Mouse (Mus musculus) hematopoietic stem cell, adult 5-6 weeks (primary cell): Measurements from ENCODE around the gene Slc4a4. TPM values are rescaled to one million over a fixed set of nuclear protein-coding genes. Genes with fewer than 3 reads are reported as not detected.
A peak's percentile ranks its signal among the peaks of the same experiment; 100 is the strongest.

ENCODE experiments used
- ATAC-seq, 2 experiments: fragments of 125-278 bp in 1 of 2; replicated peaks in 1 of 2; 2 replicates each; pipeline ENCODE4 v1.8.0; 2016 to 2017; ENCODE audit warnings: inconsistent platforms in 2 of 2, mild to moderate bottlenecking in 2 of 2, moderate number of reproducible peaks in 2 of 2, low read depth in 1 of 2, moderate TSS enrichment in 1 of 2; ENCODE audit not compliant: low FRiP score in 2 of 2, poor library complexity in 2 of 2, severe bottlenecking in 2 of 2, insufficient read depth in 1 of 2, low TSS enrichment in 1 of 2
- total RNA-seq: library from RNA; stranded (forward); fragments of 172-1452, 232-1000 nt; gene quantifications from 2 replicates; pipeline ENCODE4 v1.2.3, GENCODE M21; 2017

Slc4a4 gene
- total RNA-seq, 1 experiment from 2014 or later, result 0.05 TPM

- no peak for ATAC-seq
Measured at GRCm38 (mm10) chr5:88904841-88905240, 18.2 kb downstream of the Slc4a4 start.

GRCm38 (mm10) chr5:88907615-88908014, 21.0 kb downstream of the Slc4a4 start:
- no peak for ATAC-seq

- no peak for ATAC-seq
Measured at GRCm38 (mm10) chr5:88912629-88913028, 26.0 kb downstream of the Slc4a4 start.

GRCm38 (mm10) chr5:88915082-88915481, 28.5 kb downstream of the Slc4a4 start:
- no peak for ATAC-seq

GRCm38 (mm10) chr5:88916501-88916971, 29.9 kb downstream of the Slc4a4 start:
- no peak for ATAC-seq

- no peak for ATAC-seq
Measured at GRCm38 (mm10) chr5:88917221-88917620, 30.6 kb downstream of the Slc4a4 start.

GRCm38 (mm10) chr5:88917630-88918029, 31.0 kb downstream of the Slc4a4 start:
- ATAC-seq, result no peak

GRCm38 (mm10) chr5:88918538-88918937, 31.9 kb downstream of the Slc4a4 start:
- ATAC-seq, result no peak

GRCm38 (mm10) chr5:88925576-88925975, 39.0 kb downstream of the Slc4a4 start:
- no peak for ATAC-seq

GRCm38 (mm10) chr5:88928201-88928916, 41.7 kb downstream of the Slc4a4 start:
- ATAC-seq, result peak; percentile 78 to 89

GRCm38 (mm10) chr5:88929392-88930094, 42.9 kb downstream of the Slc4a4 start:
- ATAC-seq, result no peak

- ATAC-seq, result no peak
Measured at GRCm38 (mm10) chr5:88930129-88930528, 43.5 kb downstream of the Slc4a4 start.

- ATAC-seq, result no peak
Measured at GRCm38 (mm10) chr5:88930611-88931010, 44.0 kb downstream of the Slc4a4 start.

- ATAC-seq, result no peak
Measured at GRCm38 (mm10) chr5:88931176-88931575, 44.6 kb downstream of the Slc4a4 start.

GRCm38 (mm10) chr5:88933454-88933853, 46.8 kb downstream of the Slc4a4 start:
- ATAC-seq, result no peak

- peak; percentile 18 to 20; a peak in 2 of 4 replicates for ATAC-seq
Measured at GRCm38 (mm10) chr5:88933946-88934345, 47.3 kb downstream of the Slc4a4 start.

- ATAC-seq, result no peak
Measured at GRCm38 (mm10) chr5:88938208-88938607, 51.6 kb downstream of the Slc4a4 start.

- no peak for ATAC-seq
Measured at GRCm38 (mm10) chr5:88939151-88939550, 52.5 kb downstream of the Slc4a4 start.

GRCm38 (mm10) chr5:88939782-88940181, 53.2 kb downstream of the Slc4a4 start:
- ATAC-seq, result no peak
